Mouse (Mus musculus) liver, adult 2 months (tissue): ENCODE measurements around the gene Zfp46. TPM values are rescaled to one million over a fixed set of nuclear protein-coding genes. Genes with fewer than 3 reads are reported as not detected.
A peak's percentile ranks its signal among the peaks of the same experiment; 100 is the strongest.

Experiments used
- DNase-seq: peaks from one replicate; pipeline ENCODE4 v3.0.0-alpha.2; 2011; ENCODE audit warnings: low read depth, low spot score; ENCODE audit errors: extremely low read depth
- H3K27ac ChIP-seq: fragments of 200-500 bp; replicated peaks from 2 replicates; pipeline ENCODE4 v1.5.1; 2012; ENCODE audit warnings: low read depth, mild to moderate bottlenecking, control low read depth, inconsistent platforms, low read length; ENCODE audit not compliant: insufficient read depth
- H3K27me3 ChIP-seq: fragments of 200-500 bp; 2 replicates; pipeline ENCODE4 v1.6.1; 2012; ENCODE audit warnings: mild to moderate bottlenecking, moderate library complexity, low read length, inconsistent platforms; ENCODE audit not compliant: control insufficient read depth, insufficient read depth
- H3K36me3 ChIP-seq: fragments of 200-500 bp; 2 replicates; pipeline ENCODE4 v1.6.1; 2012; ENCODE audit warnings: low read length, inconsistent platforms; ENCODE audit not compliant: control insufficient read depth, insufficient read depth
- H3K4me1 ChIP-seq: fragments of 200-500 bp; 2 replicates; pipeline ENCODE4 v1.6.1; 2011; ENCODE audit warnings: low read length; ENCODE audit not compliant: control insufficient read depth, insufficient read depth
- H3K4me3 ChIP-seq: fragments of 200-500 bp; 2 replicates; pipeline ENCODE4 v1.5.1; 2011; ENCODE audit warnings: low read depth, mild to moderate bottlenecking, control low read depth, low read length, moderate library complexity; ENCODE audit not compliant: insufficient read depth
- H3K79me2 ChIP-seq: fragments of 200-500 bp; 2 replicates; pipeline ENCODE4 v1.6.1; 2012; ENCODE audit warnings: inconsistent platforms, mild to moderate bottlenecking, low read length, moderate library complexity; ENCODE audit not compliant: control insufficient read depth, insufficient read depth
- H3K9ac ChIP-seq: fragments of 200-500 bp; 2 replicates; pipeline ENCODE4 v1.6.1; 2012; ENCODE audit warnings: low read depth, mild to moderate bottlenecking, control low read depth, inconsistent platforms, low read length
- CTCF ChIP-seq: fragments of 200-500 bp; IDR thresholded peaks from 2 replicates; pipeline ENCODE4 v1.5.1; 2011; ENCODE audit warnings: low read depth, low read length, control low read depth
- POLR2A ChIP-seq: fragments of 200-500 bp; IDR thresholded peaks from 2 replicates; pipeline ENCODE4 v1.6.1; 2011; ENCODE audit warnings: low read length, control low read depth; ENCODE audit not compliant: insufficient read depth; ENCODE audit errors: extremely low read depth
- WGBS: fragments of 180-500 bp; shearing (Covaris S2); methylation state at CpG from one replicate; pipeline ENCODE4 v1.1.7; 2018; 5-methylcytosine and 5-hydroxymethylcytosine counted together
- polyA plus RNA-seq: library from polyadenylated mRNA; depleted of rRNA; stranded (reverse); fragments of >200 nt; gene quantifications from 2 replicates; pipeline ENCODE4 v1.2.3, GENCODE M21; 2012
- total RNA-seq: library from RNA; depleted of rRNA; stranded (reverse); fragments of >200 nt; gene quantifications from 2 replicates; pipeline ENCODE4 v1.2.3, GENCODE M21; 2014

The Zfp46 gene
- total and polyA plus RNA-seq, 2 experiments: 2.6 to 3.1 TPM

- Histone ChIP-seq H3K27ac (no peak overlapping the region), H3K27me3 (no peaks in the 10 kb centered on the region), H3K79me2 (no peaks in the 10 kb centered on the region), H3K4me3 (no peak overlapping the region), H3K36me3 (peaks cover 2% of the 10 kb centered on the region; the same call in 1 of the 2 replicates), H3K4me1 (peaks cover 5% of the 10 kb centered on the region), H3K9ac (no peak overlapping the region)
- DNase-seq: no peak
- WGBS: 66% methylated on average over 8 of the region's 8 CpGs
- peak; percentile 57 for TF ChIP-seq CTCF
- no peak for TF ChIP-seq POLR2A
Measured at GRCm38 (mm10) chr4:136242065-136242703, 42.3 kb upstream of the Zfp46 start.

DNA sequence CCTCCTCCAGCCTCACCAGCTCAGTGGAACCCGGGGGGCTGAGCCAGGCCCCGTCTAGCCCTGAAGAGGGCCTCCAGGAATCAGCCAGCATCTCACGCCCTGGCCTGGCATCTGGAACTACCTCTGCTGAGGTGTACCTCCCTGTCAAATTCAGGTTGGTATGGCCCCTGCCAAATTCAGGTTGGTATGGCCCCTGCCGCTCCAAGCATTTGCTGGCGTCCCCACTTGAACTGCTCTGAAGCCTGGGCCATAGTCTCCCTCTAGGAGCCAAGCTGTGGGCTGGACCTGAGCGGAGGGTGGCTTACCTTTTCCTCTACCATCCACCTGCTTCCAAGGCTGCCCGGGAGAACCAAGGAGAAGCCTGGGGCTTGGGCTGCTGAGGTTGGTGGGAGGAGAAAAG lies 41.8 kb upstream of the Zfp46 start:
- H3K36me3 ChIP-seq: peaks cover 2% of the 10 kb centered on the region; the same call in 1 of the 2 replicates
- peaks cover 9% of the 10 kb centered on the region for H3K4me1 ChIP-seq
- H3K79me2 ChIP-seq: no peaks in the 10 kb centered on the region
- H3K9ac ChIP-seq: no peak overlapping the region
- no peak for TF ChIP-seq CTCF
- DNase-seq: no peak
- 90% methylated on average over 7 of the region's 7 CpGs for WGBS
- no peaks in the 10 kb centered on the region for H3K27me3 ChIP-seq
- no peak overlapping the region for H3K27ac ChIP-seq
- no peak overlapping the region for H3K4me3 ChIP-seq

GRCm38 (mm10) chr4:136244208-136244607 lies 40.3 kb upstream of the Zfp46 start:
- Histone ChIP-seq H3K27me3 (no peaks in the 10 kb centered on the region), H3K4me3 (no peak overlapping the region), H3K79me2 (no peaks in the 10 kb centered on the region), H3K9ac (no peak overlapping the region), H3K36me3 (peaks cover 2% of the 10 kb centered on the region; the same call in 1 of the 2 replicates), H3K27ac (no peak overlapping the region), H3K4me1 (peaks cover 9% of the 10 kb centered on the region)
- TF ChIP-seq POLR2A (no peak), CTCF (no peak)
- DNase-seq: no peak
- WGBS: 87% methylated on average over 7 of the region's 7 CpGs

- DNase-seq: no peak
- H3K4me1 ChIP-seq: peaks cover 19% of the 10 kb centered on the region
- peaks cover 2% of the 10 kb centered on the region; the same call in 1 of the 2 replicates for H3K36me3 ChIP-seq
- H3K27me3 ChIP-seq: no peaks in the 10 kb centered on the region
- H3K4me3 ChIP-seq: no peak overlapping the region
- H3K9ac ChIP-seq: no peak overlapping the region
- no peak overlapping the region for H3K27ac ChIP-seq
- WGBS: 55% methylated on average over 5 of the region's 5 CpGs
- H3K79me2 ChIP-seq: no peaks in the 10 kb centered on the region
- TF ChIP-seq POLR2A (no peak), CTCF (no peak)
Measured at GRCm38 (mm10) chr4:136245681-136246080, 38.8 kb upstream of the Zfp46 start.

- no peaks in the 10 kb centered on the region for H3K79me2 ChIP-seq
- no peaks in the 10 kb centered on the region for H3K27me3 ChIP-seq
- no peak overlapping the region for H3K27ac ChIP-seq
- 11% methylated on average over 12 of the region's 12 CpGs for WGBS
- DNase-seq: peak; percentile 73
- TF ChIP-seq CTCF (no peak), POLR2A (no peak)
- H3K4me3 ChIP-seq: no peak overlapping the region
- H3K4me1 ChIP-seq: peaks cover 19% of the 10 kb centered on the region
- H3K36me3 ChIP-seq: peaks cover 2% of the 10 kb centered on the region; the same call in 1 of the 2 replicates
- H3K9ac ChIP-seq: 0 out of 2 replicates have a peak overlapping the region, but pooled peaks have one; percentile 18
Measured at GRCm38 (mm10) chr4:136246568-136246969, 37.9 kb upstream of the Zfp46 start.

- H3K79me2 ChIP-seq: no peaks in the 10 kb centered on the region
- H3K27ac ChIP-seq: peak overlapping the region; percentile 23
- peak; percentile 38 for DNase-seq
- WGBS: 11% methylated on average over 14 of the region's 14 CpGs
- H3K27me3 ChIP-seq: no peaks in the 10 kb centered on the region
- TF ChIP-seq POLR2A (no peak), CTCF (no peak)
- peaks cover 19% of the 10 kb centered on the region for H3K4me1 ChIP-seq
- H3K4me3 ChIP-seq: peak overlapping the region; percentile 78; the same call in 1 of the 2 replicates
- 0 out of 2 replicates have a peak overlapping the region, but pooled peaks have one; percentile 9 for H3K9ac ChIP-seq
- peaks cover 2% of the 10 kb centered on the region; the same call in 1 of the 2 replicates for H3K36me3 ChIP-seq
Measured at GRCm38 (mm10) chr4:136247386-136247728, 37.1 kb upstream of the Zfp46 start.
